Mouse (Mus musculus) MN1 (cell line): Measurements from ENCODE around the gene Nepro.
A peak's percentile ranks its signal among the peaks of the same experiment; 100 is the strongest.

Experiments used
- DNase-seq: peaks from one replicate; pipeline ENCODE4 v3.0.0-alpha.2; 2016; ENCODE audit warnings: low spot score

The Nepro gene

DNA sequence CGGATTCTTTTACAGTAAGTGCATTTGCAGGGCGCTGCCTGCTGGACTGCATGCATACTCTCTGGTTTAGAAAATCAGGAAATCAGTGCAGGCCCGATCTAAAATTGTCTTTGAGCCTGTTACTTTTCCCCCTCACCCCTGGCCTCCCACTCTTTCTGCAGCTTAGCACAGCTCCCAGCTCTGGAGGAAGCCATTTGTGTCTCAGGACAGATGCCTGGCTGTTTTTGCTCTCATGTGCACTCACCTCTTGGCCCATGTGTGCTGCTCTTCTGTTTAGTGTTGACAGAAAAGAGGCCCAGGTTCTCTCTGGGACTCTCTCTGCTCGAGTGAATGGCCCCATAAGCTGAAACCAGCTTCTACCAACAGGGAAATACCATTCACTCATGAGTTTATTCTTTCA, 20.6 kb upstream of the Nepro start:
- no peak for DNase-seq

DNA sequence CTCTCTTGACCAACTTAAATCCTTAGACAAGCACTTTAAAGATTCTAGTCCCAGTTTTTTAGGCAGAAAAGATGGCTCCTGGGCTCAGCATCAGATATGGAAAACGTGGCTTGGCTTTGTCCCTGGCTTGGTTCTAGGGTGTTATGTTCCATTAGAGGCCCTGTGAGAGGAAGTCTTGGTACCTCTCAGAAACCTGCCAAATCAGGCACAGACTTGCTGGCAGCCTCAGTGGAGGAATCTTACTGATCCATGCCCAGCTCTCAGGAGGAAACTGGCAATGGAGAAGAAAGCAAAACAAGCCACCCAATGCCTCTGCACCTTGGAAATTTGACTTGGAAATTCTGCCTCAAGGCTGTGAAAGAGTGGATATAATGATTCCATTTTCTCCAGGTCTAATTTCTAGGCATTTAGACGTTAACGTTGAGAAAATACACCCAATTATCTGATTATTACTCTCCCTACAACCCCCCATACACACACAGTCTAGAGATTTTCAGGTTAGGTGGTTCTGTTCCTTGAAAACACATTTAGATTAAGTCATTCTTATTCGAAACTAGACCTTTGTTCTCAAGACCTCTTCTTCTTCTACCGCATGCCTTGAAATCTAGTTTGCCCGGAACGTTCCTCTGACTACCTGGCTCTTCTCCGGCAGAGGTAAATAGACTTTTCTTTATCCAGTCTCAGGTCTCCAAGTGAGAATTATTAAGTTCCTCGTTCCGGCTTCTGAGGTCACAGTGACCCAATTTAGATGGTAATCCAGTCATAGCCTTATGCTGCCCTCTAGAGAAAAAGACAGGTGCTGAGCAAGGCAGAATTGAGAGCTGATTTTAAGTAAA, 7.6 kb upstream of the Nepro start:
- DNase-seq, result no peak

DNA sequence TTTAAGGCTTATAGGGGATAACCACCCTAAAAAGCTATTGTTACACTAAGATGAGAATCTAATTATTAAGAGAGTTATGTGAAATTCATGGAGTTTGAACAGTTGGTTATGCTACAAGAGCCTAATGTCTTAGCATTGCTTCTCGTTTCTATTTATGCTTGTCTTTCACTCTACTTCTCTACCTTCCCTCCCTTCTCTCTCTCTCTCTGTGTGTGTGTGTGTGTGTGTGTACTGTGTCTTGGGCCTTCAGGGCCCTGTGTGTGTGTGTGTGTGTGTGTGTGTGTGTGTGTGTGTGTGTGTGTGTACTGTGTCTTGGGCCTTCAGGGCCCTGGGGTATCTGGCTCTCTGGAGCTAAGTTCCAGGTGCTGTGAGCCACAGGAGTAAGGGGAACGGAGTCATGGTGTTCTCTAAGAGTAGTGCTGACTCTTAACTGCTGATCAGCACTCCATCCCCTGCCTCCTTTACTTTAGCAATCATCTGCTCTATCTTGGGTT, 6.9 kb upstream of the Nepro start:
- no peak for DNase-seq

DNA sequence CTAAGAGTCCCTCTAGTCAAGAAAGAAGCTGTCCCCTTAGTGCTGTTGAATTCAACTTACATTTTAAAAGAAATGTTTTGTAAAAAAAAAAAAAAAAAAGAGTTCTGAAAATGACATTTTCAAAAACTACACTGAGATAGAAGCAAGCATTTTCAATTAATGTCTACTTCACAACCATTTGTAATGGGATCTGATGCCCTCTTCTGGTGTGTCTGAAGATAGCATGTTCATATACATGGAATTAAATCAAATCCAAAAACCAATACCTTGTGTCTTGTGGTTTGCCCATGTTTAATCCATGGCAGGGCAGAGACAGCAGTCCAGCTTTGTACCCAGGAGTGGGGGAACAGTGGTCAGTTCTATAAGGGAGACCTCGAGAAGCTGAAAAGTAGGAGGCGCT, 6.3 kb upstream of the Nepro start:
- DNase-seq, result no peak

DNA sequence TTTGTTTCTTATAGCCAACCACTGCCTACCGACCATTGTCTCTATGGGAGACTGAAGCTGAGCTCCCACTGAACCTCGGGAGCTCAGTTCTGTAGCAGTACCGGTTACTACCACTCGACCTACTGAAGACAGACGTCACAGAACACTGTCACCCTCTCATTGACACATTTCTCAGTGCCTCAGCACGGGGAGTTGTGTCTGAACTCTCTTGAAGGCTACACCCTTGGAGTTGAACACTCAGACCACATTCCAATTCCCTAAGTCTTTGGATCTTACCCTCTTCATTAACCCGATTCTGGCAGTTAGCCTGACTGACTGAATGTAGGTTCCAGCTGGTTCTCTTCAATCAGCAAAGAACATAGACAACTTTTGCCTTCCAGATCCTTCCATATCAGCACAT, 4.8 kb upstream of the Nepro start:
- DNase-seq, result no peak

DNA sequence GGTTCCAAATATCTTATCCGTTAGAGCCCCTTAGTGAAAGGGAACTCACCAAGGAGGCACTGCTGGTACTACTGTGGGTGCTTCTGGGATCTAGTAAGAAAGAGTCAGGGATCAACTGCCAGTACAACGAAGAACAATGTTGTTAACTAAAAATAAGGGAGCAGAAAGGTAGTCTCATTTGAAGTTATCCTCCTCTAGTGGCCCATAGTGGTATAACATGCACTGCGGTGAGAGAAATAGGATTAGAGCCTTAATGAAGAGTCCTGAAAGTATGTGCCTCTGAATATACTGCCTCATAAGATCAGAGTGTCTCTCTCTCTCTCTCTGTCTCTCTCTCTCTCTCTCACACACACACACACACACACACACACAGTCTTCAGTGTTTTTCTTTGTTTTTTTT, 3.6 kb upstream of the Nepro start:
- no peak for DNase-seq

DNA sequence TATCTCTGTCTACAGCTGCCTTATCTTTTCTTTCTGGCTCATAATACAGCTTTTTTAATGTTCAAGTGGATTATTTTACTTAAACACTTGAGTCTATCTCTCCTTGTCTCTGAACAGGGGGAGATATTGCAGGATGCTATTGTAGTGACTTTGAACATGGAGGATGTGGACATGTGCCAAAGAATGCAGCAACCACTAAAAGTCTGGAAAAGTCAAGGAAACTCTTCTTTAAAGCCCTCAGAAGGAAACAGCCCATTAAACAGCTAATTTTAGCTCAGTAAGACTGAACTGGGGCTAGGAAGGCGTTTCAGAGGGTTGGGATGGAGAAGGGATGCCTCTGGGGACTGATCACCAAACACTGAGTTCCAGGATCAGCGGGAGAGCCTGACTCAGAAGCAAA, 1.4 kb upstream of the Nepro start:
- no peak for DNase-seq

DNA sequence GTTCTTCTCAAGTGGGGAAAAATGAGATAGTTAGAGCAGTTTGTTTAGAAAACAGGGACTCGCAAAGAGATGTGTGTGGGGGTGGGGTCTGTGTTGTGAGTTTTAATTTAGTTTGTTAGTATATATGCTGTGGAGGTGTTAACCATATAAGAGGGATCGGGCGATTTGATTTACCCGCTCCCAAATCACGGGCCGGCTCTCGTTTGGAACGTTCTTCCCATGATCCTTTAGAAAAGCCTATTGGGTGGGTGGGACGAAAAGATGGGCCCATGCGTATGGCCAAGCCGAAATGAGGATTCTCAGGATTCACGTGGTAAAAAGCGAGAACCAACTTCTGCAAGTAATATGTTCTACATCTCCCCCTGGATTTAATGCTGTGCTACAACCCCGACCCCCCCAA, 746 bp downstream of the Nepro start:
- peak; percentile 84 for DNase-seq

DNA sequence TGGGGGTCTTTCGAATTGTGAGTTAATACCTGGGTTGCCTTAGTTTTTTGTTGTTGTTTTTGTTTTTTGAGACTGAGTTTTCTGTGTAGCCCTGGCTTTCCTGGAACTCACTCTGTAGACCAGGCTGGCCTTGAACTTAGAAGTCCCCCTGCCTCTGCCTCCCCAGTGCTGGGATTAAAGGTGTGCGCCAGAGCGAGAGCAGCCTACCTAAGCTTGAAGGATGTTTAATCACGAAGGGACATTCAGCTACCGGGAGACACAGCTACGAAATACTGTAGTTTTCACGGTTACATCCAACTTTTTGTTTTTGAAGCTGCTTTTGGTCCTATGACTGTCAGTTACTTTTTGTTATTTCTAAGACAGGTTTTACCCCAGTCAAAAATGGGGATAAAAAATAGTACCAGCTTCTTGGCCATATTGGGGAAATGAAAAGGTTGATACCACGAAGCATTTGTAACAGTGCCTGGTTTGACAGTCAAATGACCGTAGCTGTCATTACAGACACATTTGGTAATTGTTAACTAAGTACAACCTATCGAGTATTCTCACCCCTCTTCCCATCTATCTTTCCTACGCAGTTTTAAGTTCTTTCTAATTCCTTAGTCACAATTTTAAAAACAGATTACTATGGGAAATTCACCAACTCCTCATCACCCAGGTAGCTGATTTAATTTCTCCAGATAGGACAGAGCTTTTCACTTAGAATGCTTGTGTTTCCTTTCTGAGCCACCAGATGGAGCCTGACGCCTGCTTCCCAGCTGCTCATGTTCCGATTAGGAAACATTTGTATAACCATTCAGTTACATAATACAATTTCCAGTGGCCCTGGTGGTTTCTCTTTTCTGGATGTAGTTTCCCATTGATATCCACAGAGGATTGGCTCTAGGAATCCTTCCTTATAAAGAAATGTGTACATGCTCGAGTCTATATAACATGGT, 1.5 kb downstream of the Nepro start:
- DNase-seq, result peak; percentile 80

DNA sequence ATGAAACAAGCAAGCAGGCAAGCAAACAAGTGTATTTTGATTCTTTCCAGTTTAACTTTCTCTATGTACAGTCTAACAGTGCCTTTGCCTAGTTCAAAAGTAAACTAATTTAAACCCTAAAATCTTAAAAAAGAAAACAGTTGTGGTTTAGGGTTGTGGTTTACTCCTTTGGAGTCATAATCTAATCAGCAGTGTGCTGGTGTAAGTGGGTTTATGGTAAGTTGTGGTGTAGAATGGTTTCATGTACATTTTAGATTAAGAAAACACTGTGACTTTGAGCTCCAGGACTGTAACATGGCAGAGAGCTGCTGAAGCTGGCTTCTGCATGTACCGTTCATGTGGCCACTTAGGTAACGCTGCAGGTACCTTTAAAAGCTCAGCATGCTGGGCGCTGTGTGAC, 3.4 kb downstream of the Nepro start:
- DNase-seq, result no peak

DNA sequence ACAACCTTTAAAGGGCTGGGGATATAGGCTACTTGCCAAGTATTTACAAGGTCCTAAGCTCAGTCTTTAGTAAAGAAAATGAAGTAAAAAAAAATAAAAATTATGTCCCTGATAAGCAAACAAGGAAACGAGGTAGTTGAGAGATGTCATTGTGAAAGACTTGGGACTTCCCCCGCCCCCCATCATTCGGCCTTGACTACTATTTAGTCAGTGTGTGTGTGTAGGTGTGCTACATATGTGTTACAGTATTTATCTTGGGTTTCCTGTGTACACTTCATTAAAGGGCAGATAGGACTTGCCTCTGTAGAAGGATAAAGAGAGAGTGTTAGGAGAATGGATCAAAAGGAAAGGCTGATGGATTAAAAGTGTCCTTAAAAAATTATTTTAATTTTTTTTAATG, 10.0 kb downstream of the Nepro start:
- no peak for DNase-seq

DNA sequence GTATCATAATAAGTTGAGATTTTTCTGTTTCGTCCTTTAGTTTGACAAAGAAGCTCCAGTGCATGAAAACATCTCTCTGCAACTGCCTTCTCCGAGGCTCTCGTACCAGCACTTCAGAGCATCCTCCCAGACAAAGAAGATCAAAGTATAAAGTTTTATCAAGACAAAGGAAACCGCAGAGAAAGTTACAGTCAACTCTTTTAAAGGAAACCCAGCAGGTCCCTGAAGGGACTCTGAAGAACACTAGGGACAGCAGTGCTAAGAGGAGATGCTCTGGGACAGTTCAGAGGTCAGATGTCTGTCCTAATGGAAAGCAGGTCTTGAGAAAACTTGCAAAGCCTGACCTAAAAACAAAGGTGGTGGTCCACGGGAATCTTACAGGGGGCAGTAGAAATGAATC, 11.6 kb downstream of the Nepro start:
- no peak for DNase-seq

DNA sequence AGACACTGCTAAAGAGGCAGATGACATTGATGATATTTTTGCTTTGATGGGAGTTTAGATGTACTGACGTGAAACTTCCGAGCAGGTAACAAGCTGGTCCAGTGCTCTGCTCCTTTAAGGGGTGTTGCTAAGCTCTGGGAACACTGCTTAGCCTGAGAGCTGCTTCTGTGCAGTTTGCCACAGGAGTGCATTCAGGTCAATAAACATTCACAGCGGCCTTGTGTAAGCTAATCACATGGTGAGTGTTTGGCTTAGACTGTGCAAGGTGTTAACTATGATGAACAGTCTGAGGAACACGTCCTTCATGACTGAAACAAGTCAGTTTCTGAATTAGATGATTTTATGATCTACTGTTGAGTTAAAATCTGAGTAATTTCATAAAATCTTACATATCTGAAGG, 12.0 kb downstream of the Nepro start:
- no peak for DNase-seq

DNA sequence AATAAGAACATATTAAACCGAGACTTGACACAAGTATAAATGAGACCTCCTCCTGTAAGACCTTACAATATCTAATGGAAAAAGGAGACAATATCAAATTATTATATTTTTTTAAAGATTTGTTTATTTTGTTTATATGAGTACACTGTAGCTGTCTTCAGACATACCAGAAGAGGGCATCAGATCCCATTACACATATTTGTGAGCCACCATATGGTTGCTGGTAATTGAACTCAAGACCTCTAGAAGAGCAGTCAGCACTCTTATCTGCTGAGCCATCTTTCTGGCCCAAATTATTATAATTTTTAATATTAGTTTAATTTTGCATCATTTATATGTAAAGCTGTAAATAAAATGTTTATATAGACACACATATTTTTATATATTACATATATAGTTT, 18.7 kb downstream of the Nepro start:
- no peak for DNase-seq

DNA sequence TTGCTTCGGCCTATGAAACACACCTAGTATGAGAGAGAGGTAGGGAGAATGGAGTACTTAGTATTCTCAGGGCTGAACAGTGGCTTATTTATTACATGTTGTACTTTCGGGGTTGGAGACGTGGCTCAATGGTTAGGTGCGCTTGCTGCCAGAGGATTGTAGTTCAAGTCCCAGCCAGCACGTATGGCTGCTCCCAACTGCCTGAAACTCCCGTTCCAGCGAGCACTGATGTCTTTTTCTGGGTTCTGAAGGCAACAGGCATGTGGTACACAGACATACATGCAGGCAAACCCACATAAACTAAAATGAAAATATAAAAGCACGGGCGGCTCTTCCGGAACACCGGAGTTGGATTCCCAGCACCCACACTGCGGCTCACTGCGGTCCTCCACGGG, 21.4 kb downstream of the Nepro start:
- DNase-seq, result no peak

DNA sequence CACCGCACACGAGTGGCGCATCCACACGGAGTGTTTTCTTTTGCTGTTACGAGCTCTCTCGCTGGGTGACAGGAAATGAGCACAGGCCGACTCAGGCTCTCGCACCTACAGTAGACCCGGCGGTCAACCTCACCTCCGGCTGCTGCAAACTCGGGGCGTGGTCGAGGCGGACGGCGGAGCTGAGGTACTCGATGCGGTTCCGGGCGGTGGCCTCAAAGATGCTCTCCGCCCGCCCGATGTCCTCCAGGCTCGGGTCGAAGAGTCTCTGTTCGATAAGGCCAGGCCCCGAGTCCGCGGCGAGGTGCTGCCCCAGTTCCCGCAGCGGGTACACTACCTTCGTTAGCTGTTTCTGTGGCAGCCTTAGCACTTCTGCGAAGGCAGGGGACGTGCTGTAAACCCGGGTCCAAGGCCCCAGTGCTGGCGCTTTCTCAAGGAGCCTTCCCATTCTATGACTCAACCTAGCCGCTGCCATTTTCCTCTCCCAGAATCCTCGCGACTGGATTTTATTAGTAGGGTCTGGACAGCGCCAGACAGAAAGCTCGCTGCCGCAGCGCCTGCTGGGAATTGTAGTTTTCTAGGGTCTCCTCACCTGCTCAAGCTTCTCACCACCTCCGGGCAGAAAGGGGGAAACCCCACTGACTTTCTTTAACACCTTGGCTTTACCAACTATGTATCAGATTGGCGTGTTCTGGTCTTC, 21.9 kb downstream of the Nepro start, which contains the start of gene Gtpbp8:
Gtpbp8 (minus strand) TSS at position 498 of the 697 bp plus-strand sequence.
- DNase-seq, result peak; percentile 88

DNA sequence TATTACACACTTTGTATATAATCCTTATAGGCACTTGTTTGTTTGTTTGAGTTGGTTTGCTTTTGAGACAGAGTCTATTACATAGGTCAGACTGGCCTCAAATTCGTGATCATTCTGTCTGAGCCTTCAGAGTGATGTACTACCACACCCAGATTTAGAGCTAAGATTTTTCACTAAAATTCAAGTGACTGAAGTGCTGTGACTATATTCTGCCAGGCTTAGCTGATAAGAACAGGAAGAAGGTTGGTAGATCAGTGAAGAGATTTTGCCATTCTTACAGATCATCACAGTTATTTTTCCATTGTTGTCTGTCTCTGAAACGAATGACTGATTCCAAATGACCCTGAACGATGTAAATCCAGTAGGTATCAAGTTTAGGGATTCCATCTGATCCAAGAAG, 23.9 kb downstream of the Nepro start:
- DNase-seq, result no peak

DNA sequence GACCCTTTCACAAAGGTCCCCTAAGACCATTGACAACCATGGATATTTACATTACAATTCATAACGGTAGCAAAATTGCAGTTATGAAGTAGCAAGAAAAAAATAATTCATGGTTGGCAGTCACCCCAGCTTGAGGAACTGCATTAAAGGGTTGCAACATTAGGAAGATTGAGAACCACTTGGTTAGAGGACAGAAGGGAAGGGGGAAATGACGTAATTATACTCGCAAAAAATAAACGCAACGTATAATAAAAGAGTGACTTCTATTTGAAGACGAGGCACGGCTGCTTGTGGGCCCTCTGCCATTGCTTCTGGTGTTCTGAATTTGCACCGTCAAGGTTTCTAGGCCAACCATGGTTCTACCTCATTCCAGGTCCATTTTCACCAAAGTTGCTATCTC, 33.6 kb downstream of the Nepro start:
- DNase-seq, result no peak

DNA sequence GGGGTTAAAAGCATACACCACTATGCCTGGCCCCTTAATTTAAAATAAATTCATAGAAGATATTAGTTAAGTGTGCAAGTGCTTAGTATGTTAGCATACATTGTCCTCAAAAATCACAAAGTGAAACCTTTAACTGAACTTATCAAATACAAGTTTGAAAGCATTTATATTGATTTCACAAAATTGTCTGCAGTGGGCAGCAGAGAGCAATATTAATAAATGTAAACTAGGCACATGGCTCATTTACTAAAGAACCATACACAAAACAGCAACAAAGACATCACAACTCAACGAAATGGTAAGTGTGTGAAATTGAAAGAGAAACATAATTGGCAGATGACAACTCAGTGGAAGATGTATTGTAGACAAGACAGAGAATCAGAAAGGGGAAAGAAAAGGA, 37.7 kb downstream of the Nepro start:
- no peak for DNase-seq

DNA sequence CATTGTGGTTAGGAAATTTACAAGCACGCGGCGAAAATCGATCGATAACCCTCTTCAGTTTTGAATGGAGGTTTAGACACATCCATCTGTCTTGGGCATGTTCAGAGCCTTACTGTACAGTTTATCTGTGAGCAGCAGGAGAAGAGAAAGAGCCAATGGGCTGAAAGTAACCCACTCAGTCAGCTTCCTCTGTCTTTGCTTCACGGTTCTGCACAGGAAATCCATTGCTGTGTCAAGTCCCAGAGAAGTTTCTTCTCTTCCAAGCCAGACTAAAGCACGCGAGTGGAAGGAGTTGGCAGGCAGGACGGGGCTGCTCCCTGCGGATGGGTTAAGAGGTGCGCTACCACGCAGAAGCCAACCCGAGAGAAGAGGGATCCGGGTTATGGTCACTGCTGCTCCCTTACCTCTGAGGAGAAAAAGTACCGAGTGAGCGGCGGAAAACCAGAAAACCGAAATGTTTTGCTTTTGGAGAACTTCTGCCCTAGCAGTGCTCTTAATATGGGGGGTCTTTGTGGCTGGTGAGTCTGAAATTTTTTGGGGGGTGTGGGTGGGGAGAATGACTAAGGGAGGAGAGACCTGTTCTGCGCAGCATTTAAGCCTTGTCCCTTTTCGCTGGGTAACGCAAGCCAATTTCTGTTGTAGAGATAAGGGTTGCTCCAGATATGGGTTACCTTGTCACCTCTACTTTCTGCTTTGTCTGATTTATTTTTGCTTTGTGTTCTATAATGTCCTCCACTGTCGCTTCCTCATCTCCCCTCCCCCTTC, 41.6 kb downstream of the Nepro start, which contains the start of gene Cd200r1:
Cd200r1 (plus strand) TSS at position 182 of the 765 bp plus-strand sequence.
- no peak for DNase-seq

DNA sequence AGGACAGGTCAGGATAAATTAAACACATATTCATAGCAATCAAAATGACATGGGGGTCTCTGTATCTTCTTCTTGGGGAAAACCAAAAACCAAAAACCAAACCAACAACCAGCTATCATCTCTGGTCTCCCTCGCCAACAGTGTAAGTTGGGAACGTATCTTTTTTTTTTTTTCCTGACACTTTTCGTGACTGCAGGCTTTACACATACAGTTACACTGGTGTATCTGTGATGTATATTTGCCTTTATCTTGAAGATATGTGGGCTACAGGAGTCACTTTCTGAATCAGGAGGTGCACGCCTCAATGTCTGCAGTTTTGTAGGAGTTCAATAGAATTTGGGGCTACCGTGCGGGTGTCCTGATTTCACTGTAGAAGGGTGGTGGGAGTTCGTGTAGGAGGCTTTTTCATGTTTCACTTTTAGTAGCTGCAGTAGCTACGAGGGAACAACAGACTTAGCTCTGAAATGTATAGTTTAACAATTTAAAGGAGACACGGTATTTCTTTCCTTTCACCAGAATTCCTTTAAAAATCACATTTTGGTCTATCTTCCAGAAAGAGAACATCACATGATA, 42.3 kb downstream of the Nepro start:
- no peak for DNase-seq
